Mouse (Mus musculus): ENCODE measurements around the gene Obox8.

Gene Obox8

DNA sequence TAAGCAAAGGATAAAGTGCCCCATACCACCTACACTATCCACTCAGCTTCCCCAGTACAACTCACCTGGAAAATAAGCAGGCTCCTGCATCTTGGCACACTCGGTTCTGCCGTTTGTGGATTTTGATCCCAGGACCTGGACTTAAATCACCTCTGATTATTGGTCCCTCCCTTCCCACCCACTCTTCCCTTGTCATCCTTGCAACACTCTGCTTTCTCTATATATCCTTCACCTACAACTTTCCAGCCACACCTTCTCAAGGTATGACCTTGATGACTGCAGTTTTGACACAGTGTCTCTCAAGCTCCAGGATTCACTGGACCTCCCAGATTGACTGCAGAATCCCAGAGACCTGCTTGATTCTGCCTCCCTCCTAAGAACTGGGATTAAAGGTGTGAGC is at the start of gene Obox8:
TSS of gene Obox8 (minus strand) at position 101 of the 400 bp plus-strand sequence.
- no peak for DNase-seq (ENCODE audit: low spot score in 2 of 2)

DNA sequence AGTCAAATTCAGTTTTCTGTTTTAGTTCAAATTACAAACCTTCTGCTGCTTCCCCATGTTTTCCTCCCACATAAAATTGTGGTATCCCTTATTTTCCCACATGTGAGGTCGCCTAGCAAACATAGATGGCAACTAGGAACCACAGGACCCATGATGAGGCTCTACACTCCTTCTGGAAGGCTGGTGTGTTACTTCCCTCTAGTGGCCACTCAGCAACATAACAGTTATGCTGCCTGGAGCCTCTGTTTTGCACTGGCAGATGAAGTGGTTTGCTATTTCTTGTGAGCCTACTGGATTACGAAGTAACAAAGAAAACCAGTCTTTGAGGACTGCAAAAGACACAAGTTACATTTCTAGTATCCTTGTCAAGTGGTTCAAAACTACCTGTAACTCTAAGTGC is 16.1 kb downstream of the Obox8 start:
- no peak for DNase-seq (ENCODE audit: low spot score in 2 of 2)

GRCm38 (mm10) chr7:14308671-14309070 is 24.7 kb downstream of the Obox8 start:
- no peak for DNase-seq (ENCODE audit: low spot score in 2 of 2)

DNA sequence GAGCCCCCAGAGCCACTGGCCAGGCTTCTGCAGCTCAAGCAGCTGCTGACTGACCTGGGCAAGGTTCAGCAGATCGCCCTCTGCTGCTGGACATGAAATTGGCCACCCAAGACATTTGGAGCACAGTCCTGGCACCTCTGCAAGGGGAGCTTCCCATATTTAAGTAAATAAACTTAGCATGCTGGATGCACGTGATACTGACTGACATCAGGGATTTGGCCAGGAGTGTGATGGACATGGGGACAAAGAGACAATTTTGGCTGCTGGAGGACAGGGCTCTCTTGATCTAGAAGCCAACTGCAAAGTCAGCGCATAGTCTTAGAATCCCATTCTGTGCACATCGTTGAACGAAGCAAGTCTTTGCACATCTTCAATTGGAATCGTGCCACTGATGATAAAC is 25.8 kb downstream of the Obox8 start:
- no peak for DNase-seq (ENCODE audit: low spot score in 2 of 2)

All from frontal cortex, postnatal 25 days (tissue).